Mouse (Mus musculus) spleen, adult 18-20 months (tissue): ENCODE data around the gene Chpf.

ENCODE experiments used
- DNase-seq, 2 experiments: peaks; one replicate each; pipeline ENCODE4 v3.0.0; 2022; ENCODE audit warnings: mixed read lengths in 2 of 2

Gene Chpf

GRCm38 (mm10) chr1:75458025-75458788 lies 20.9 kb downstream of the Chpf start:
- no peak for DNase-seq

- DNase-seq = no peak
Observed at GRCm38 (mm10) chr1:75457710-75458024, 21.4 kb downstream of the Chpf start.

- no peak for DNase-seq
Observed at GRCm38 (mm10) chr1:75456746-75457564, 22.2 kb downstream of the Chpf start.

GRCm38 (mm10) chr1:75455948-75456347 lies 23.2 kb downstream of the Chpf start:
- no peak for DNase-seq

- DNase-seq = no peak
Observed at GRCm38 (mm10) chr1:75455433-75455832, 23.7 kb downstream of the Chpf start.

DNA sequence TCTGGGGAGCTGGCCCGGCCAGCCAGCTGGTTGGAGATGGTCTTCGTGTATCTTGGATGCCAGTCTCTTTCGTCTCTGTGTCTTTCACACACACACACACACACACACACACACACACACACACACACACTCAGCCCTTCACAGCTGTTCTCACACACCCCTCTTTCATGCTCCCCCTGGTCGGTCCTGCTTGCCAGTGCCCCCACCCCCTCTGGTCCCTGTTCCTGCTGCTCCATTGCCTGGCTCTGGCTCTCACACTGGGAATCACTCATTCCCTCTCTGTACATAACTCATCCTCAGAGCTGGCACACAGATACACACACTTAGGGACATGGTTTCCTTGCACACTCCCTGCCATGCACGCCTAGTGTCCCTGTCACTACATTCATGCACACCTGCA lies 27.2 kb downstream of the Chpf start:
- no peak for DNase-seq

DNA sequence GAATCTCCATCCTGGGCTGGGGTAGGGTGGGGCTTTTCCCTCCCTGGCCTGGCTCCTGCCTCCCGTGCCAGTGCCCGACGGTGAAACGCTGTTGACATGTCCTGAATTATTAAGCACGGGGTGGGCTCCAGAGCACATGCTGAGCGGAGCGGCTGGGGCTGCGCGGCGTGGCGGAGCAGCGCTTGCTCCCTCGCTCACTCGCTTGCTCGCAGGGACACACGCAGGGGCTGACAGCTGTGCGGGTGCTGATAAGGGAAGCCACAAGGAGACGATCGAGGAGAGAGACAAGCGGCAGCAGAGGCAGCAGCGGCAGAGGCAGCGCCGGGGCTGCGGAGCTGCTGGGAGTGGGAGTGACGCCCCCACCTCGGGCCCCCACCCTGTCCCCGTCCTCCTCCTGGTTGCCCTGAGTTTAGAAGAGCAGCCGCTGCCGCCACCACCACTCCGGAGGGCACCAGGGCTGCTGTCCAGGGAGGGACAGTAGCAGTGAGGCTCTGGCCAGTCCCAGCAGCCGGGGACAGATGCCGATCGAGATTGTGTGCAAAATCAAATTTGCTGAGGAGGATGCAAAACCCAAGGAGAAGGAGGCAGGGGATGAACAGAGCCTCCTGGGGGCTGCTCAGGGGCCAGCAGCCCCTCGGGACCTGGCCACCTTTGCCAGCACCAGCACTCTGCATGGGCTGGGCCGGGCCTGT lies 28.6 kb downstream of the Chpf start, which contains the start of gene Asic4:
Gene Asic4, plus strand, starts transcription at position 123 of the 692 bp plus-strand sequence.
- DNase-seq = no peak

DNA sequence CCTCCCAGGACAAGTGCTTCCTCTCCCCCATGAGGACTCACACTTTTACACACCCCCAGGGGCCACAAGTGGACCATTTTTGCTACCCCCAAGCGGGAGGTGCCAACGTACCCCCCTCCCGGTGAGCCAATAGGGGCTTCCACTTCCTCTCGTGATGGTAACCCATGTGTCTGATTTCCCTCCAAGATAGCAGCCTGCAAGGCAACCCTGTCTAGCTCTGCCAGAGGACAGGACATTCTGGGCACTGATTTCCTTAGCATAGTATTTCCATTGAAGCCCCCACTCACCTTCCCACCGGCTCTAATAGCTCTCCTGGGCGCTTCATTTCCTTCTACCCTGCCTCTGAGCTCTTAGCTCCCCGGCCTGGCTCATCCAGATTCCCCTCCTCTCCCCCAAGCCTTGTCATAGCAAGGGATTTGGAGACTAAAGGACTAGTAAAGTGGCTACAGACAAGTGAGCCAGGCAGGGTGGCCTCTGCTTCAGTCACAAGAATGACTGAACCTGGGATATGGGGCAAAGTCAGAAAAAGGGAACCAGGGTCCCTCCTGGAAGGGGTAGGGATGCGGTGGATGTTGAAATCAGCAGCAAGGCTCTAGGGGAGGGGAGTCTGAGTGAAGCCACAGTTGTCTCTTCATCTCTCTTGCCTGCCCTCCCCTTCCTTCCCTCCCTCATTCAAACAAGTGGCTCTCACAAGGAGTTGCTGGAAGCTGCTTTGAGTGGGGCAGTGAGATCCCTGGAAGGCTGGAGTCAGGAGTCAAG lies 29.6 kb downstream of the Chpf start:
- no peak for DNase-seq

DNA sequence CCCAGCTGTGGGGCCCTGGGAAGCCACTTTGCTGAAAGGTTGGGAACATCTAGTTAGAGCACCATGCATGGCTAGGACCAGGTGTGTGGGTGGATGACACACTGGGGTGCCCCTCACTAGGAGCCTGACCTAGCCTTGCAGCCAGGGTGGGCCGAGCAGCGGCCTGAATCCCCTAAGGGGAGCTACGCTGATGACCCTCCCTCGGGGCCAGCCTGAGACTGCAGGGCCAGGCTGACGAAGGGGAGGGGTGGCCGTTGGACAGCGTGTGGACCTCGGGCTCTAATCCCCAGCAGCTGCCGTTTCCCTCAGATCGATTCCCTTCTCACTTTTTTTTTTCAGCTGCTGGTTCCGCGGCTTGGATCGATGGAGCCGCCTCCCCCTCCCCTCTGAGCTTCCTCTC lies 30.2 kb downstream of the Chpf start:
- DNase-seq = no peak

DNA sequence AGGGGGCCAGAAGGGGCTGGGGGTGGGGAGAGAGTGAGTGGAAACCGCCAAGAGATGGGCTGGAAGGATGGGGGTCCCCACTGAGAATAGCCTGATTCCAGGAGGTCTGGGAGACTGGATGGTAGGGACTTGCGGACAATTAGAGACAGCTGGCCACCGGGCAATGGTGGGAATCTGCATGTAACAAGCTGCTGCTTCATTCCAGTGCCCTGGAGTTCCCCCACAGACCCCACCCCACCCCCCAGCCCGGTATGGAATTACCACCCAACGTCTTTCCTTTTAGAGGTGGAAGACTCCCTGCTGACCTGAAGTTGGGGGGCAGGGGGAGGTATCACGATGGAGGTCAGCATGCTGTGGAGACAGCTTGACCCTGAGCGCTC lies 31.1 kb downstream of the Chpf start:
- no peak for DNase-seq

DNA sequence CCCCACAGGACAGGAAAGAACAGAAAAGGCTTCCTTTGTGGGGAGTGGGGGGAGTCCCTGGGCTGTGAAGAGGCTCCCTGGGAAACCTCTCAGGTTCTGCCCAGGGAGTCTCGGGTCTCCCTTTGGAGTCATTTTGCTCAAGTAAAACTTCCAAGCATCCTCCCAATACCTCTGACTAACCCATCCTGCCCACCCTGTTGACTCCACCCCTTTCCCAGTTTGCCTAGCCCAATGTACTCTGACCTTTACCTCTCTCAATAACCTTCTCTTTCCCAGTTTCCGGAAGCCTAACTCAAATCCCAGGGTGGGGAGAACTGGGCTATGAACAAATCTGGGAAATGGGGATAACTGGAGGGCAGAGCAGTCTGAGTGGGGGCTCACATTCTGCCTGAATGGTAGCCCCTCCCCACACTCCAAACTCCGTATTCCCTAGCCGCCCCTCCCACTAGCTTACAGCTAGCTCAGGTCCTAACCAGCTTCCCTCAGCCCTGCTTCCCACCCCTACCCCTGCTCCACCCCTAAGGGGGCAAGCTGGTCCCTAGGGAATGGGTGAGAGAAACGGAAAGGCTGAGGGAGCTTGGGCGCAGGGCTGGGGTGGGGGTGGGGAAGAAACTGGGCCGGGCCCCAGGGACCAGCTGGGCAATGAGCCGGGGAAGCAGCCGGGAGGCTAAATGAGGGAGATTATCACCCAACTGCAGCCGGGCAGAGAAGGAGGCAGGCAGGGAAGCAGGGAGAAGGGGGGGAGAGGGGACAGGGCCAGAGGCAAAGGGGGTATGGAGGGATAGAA lies 31.6 kb downstream of the Chpf start:
- DNase-seq = no peak

DNA sequence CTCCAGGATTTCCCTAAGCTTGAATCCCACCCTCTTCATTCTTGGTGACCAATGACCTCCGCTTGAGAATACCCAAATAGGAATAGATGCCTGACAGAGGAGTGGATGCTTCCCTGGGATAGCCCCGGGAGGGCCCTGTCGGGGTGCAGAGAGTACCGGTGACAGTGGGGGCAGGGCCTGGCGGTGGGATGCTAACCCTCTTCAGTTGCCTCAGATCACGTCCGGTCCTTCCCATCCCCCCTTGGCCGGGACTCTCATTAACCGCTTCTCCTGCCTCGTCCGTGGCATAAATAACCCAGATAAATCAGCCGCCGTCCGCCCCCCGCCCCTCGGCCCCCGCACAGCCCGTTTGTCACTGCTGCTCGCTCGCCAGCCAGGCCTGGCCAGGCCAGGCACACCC lies 32.5 kb downstream of the Chpf start:
- no peak for DNase-seq

- DNase-seq = peak; percentile 44 to 70
Observed at GRCm38 (mm10) chr1:75445751-75446611, 33.1 kb downstream of the Chpf start.

- DNase-seq = no peak
Observed at GRCm38 (mm10) chr1:75445141-75445701, 33.9 kb downstream of the Chpf start.

GRCm38 (mm10) chr1:75444208-75444607 lies 34.9 kb downstream of the Chpf start:
- no peak for DNase-seq

DNA sequence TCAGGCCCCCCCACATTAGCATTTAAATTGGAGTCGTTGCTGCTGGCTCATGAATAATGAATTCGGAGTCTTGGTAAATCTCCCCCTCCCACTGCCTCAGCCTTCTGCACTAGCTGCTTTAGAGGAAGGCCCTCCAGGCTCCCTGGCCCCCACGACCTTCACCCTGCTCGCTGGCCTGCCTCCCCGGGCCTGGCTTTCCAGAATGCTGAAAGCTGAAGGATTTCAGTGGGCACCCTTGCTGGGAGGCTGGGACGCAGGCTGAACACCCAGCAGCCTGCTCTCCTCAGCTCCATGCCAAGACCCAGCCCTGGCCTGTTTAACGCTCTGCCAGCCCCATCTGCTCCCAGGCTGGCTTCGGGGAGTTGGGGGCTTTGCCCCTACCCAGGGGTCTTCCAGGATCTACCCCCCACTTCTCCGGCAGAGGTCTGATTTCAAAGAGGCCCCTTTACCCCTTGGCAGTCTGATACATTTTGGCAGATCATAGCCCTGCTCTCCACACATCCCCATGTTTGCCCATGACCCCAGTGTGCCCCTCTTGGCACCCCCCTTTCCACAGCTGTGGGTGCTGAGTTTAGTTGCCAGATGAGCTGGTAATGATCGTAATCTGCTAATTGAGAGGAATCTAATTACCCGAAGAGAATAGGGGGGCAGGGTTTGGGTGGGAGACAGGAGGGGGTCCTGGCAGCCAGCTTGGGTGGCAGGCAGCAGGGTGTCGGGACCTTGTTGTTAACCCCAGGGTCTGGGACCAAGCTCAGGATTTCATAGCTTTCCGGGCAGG lies 35.7 kb downstream of the Chpf start:
- DNase-seq = no peak

GRCm38 (mm10) chr1:75442811-75443210 lies 36.3 kb downstream of the Chpf start:
- no peak for DNase-seq

GRCm38 (mm10) chr1:75442171-75442570 lies 36.9 kb downstream of the Chpf start:
- DNase-seq = no peak

- no peak for DNase-seq
Observed at GRCm38 (mm10) chr1:75441471-75441996, 37.6 kb downstream of the Chpf start.

GRCm38 (mm10) chr1:75440661-75441060 lies 38.4 kb downstream of the Chpf start:
- DNase-seq = no peak
